Mouse (Mus musculus) yolk sac, embryonic 10.5 days (tissue): ENCODE data around the gene Gpr87.

Source experiments
- DNase-seq: peaks from one replicate; pipeline ENCODE4 v3.0.0-alpha.2; 2017; ENCODE audit warnings: low spot score

The Gpr87 gene

GRCm38 (mm10) chr3:59139651-59140051 is 55.3 kb downstream of the Gpr87 start:
- no peak for DNase-seq

GRCm38 (mm10) chr3:59138946-59139468 is 55.9 kb downstream of the Gpr87 start:
- no peak for DNase-seq

- no peak for DNase-seq
Measured at GRCm38 (mm10) chr3:59135911-59136653, 58.8 kb downstream of the Gpr87 start.

GRCm38 (mm10) chr3:59133189-59133588 is 61.7 kb downstream of the Gpr87 start:
- DNase-seq = no peak

GRCm38 (mm10) chr3:59131966-59132365 is 62.9 kb downstream of the Gpr87 start:
- no peak for DNase-seq

GRCm38 (mm10) chr3:59131081-59131480 is 63.8 kb downstream of the Gpr87 start:
- no peak for DNase-seq

- DNase-seq = peak; percentile 57
Measured at GRCm38 (mm10) chr3:59130431-59130830, 64.5 kb downstream of the Gpr87 start.

GRCm38 (mm10) chr3:59129547-59129946 is 65.4 kb downstream of the Gpr87 start:
- no peak for DNase-seq
